Mouse (Mus musculus) neural tube, embryonic 15.5 days (tissue): ENCODE results near the gene Ndufaf8. TPM values are rescaled to one million over a fixed set of nuclear protein-coding genes. Genes with fewer than 3 reads are reported as not detected.

Experiments
- ATAC-seq: fragments of 200-750 bp; cut with Nextera tagmentation; 2 replicates; pipeline ENCODE4 v1.8.0; 2017; ENCODE audit warnings: mild to moderate bottlenecking, moderate TSS enrichment, moderate library complexity; ENCODE audit not compliant: low FRiP score
- H3K27ac ChIP-seq: fragments of 300-500 bp; sonication (generic); replicated peaks from 2 replicates; pipeline ENCODE4 v1.5.1; 2015; ENCODE audit warnings: mild to moderate bottlenecking, inconsistent platforms
- H3K27me3 ChIP-seq: fragments of 300-500 bp; sonication (generic); replicated peaks from 2 replicates; pipeline ENCODE4 v1.6.1; 2015; ENCODE audit warnings: inconsistent platforms
- H3K36me3 ChIP-seq: fragments of 300-500 bp; sonication (generic); 2 replicates; pipeline ENCODE4 v1.6.1; 2015; ENCODE audit warnings: inconsistent platforms
- H3K4me1 ChIP-seq: fragments of 300-500 bp; sonication (generic); 2 replicates; pipeline ENCODE4 v1.6.1; 2015; ENCODE audit warnings: inconsistent platforms
- H3K4me2 ChIP-seq: fragments of 300-500 bp; sonication (generic); 2 replicates; pipeline ENCODE4 v1.6.1; 2015; ENCODE audit warnings: inconsistent platforms, mild to moderate bottlenecking, moderate library complexity
- H3K4me3 ChIP-seq: fragments of 300-500 bp; sonication (generic); replicated peaks from 2 replicates; pipeline ENCODE4 v1.5.1; 2015; ENCODE audit warnings: mild to moderate bottlenecking, inconsistent platforms
- H3K9ac ChIP-seq: fragments of 300-500 bp; sonication (generic); replicated peaks from 2 replicates; pipeline ENCODE4 v1.6.1; 2015; ENCODE audit warnings: mild to moderate bottlenecking, inconsistent platforms
- H3K9me3 ChIP-seq: fragments of 300-500 bp; sonication (generic); replicated peaks from 2 replicates; pipeline ENCODE4 v1.6.1; 2016; ENCODE audit warnings: inconsistent platforms
- WGBS: fragments of 180-500 bp; shearing (Covaris S2); methylation state at CpG from one replicate; pipeline ENCODE4 v1.1.7; 2015; ENCODE audit warnings: mixed read lengths; 5-methylcytosine and 5-hydroxymethylcytosine counted together
- polyA plus RNA-seq: library from polyadenylated mRNA; unstranded; fragments of >200 nt; fragmentation: Nextera tagmentation; extraction: Ambion mirVana; gene quantifications from 2 replicates; pipeline ENCODE4 v1.2.1, GENCODE M21; 2015

Gene Ndufaf8
- 49.4 and 64.3 TPM in 2 replicates for polyA plus RNA-seq

DNA sequence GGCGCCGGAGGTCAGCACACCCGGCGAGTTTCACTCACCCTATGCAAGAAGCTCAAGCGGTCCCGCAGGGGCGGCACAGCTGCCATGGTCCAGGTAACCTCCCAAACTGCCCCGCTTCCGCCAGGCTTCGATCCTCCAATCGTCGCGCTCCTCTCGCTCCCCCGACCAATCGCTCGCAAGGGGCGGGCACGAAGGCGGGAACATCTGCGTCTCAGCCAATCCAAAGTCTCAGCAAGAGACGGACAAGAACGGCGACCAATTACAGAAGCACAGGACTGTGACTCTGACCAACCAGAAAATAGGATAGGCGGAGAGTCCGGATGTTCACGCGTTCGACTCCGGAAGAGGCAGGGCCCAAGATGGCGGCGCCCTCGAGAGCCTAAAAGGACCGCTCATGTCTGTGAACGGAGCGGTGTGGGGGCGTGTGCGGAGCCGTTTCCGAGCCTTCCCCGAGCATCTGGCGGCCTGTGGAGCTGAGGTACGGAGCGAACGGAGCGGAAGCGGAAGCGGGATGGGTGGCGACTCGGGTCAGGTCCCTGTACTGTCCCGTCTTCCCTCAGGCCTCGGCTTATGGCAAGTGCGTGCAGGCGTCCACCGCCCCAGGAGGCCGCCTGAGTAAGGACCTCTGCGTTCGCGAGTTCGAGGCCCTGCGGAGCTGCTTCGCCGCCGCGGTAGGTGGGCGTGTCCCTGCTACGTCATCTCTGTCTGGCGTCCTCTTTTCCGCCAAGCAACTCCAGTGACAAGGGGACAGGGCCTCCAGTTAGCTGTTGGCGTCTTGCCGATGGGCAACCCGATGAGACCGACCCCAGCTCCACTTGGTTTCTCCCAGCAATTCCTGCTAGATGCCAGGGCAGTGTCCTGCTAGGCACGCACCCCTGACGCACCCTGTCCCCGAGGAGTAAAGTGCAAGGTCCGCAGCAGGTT is at the start of gene Ndufaf8, which contains the start of gene Tepsin:
Ndufaf8 (plus strand) TSS at position 341 of the 924 bp plus-strand sequence.
Tepsin (minus strand) TSS at position 144 of the 924 bp plus-strand sequence.
- Histone ChIP-seq H3K36me3 (peaks cover 17% of the 10 kb centered on the region), H3K27ac (peak within 1 kb of the TSS; percentile 95), H3K4me3 (peak within 1 kb of the TSS; percentile 71), H3K9ac (peak within 1 kb of the TSS; percentile 78), H3K9me3 (no peaks in the 10 kb centered on the region), H3K4me2 (peak within 1 kb of the TSS; percentile 94), H3K4me1 (peaks cover 31% of the 10 kb centered on the region), H3K27me3 (no peaks in the 10 kb centered on the region)
- peak; percentile 96 for ATAC-seq
- under 1% methylated on average over 77 of the region's 77 CpGs for WGBS

DNA sequence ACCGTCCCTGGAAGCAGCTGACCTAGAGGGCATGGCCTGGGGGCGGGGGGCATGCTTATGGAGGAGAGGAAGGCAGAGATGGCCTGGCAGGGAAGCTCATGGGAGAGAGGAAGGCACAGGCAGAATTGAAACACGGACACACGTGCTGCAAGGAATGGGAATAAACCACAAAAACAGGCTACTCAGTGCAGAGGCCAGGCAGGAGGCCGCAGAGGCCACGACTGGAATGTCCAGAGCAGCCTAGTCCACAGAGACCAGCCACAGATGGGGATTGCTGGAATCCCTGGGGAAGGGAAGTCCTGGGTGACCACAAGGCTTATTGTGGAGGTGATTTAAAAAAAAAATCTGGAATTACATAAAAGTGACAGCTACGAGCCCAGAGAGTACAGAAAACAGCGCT is 49.7 kb upstream of the Ndufaf8 start:
- Histone ChIP-seq H3K4me1 (peaks cover 59% of the 10 kb centered on the region), H3K36me3 (no peaks in the 10 kb centered on the region), H3K27me3 (no peaks in the 10 kb centered on the region), H3K9me3 (no peaks in the 10 kb centered on the region), H3K9ac (no peak overlapping the region; the same call in 1 of the 2 replicates), H3K27ac (no peak overlapping the region), H3K4me3 (no peak overlapping the region), H3K4me2 (peak overlapping the region; percentile 72)
- no peak for ATAC-seq
- 85% methylated on average over 8 of the region's 8 CpGs for WGBS

DNA sequence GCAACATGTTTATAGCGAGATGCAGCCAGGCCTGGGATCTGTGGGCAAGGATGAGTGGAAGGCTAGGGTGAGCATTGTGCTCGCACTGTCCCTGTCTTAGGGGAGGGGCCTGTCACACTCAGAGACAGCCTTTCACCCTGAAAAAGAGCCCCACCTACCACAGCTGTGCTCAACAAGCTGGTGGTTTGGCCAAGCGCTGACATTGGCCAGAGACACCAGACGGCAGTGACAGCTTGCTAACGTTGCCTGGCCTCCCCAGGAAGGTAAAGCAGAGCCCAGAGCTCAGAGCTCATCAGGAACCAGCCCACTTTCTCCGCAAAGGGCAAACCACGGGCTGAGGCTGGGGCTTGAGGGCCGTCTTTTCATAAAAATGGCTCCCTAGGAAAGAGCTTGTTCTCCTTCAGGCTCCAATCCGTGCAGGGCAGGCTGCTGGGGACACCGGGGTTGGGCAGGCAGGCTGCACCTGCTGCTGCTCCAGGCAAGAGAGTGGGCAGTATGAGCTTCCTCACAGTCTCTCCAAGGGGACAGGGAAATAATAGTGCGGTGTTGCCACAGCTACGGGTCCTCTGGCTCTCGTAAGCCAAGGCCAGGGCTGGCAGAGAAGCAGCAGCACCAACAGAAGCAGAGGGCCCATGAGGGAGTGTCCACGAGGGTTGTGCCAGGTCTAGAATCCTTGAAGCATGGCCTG is 47.5 kb upstream of the Ndufaf8 start:
- 32% methylated on average over 14 of the region's 14 CpGs for WGBS
- no peak overlapping the region for H3K9ac ChIP-seq
- H3K36me3 ChIP-seq: no peaks in the 10 kb centered on the region
- no peaks in the 10 kb centered on the region for H3K9me3 ChIP-seq
- H3K27ac ChIP-seq: peak overlapping the region; percentile 63; the same call in 1 of the 2 replicates
- no peak overlapping the region for H3K4me2 ChIP-seq
- ATAC-seq: 0 out of 2 replicates have a peak, but pooled peaks have one; percentile 5
- H3K27me3 ChIP-seq: no peaks in the 10 kb centered on the region
- H3K4me3 ChIP-seq: no peak overlapping the region
- peaks cover 37% of the 10 kb centered on the region for H3K4me1 ChIP-seq

DNA sequence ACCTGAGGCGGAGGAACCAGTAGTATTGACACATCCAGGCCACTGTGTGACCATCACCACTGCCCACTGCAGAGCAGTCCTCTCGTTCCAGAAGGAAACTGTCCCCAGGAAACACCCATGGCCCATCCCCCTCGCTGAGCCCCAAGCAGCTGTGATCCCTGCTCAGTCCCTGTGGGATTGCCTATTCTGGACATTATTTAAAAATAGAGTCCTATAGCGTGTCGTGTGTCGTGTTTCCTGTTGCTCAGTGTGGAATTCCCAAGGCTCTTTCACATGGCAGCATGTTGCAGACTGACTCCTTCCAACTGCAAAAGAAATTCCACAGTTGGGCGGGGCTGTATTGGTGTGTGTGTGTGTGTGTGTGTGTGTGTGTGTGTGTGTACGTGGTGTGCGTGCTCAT is 46.5 kb upstream of the Ndufaf8 start:
- Histone ChIP-seq H3K27me3 (no peaks in the 10 kb centered on the region), H3K4me3 (no peak overlapping the region), H3K4me1 (peaks cover 33% of the 10 kb centered on the region), H3K36me3 (no peaks in the 10 kb centered on the region), H3K9ac (no peak overlapping the region), H3K9me3 (no peaks in the 10 kb centered on the region), H3K4me2 (no peak overlapping the region), H3K27ac (no peak overlapping the region)
- WGBS: 78% methylated on average over 9 of the region's 9 CpGs
- ATAC-seq: no peak

DNA sequence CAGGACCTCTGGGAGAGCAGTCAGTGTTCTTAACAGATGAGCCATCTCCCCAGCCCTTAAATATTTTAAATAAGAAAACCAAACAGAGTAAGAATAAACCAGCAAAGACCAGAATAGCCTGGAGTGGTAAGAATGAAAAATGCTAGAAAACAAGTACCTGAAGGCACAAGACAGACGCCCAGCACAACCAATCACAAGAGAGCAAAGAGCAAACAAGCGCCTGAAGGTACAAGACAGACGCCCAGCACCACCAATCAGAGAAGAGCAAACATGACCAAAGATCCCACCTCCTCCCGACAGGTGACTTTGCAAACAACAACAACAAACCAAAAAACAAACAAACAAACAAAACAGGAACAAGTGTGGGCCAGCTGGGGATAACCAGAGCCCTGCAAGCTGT is 44.9 kb upstream of the Ndufaf8 start:
- Histone ChIP-seq H3K4me2 (no peak overlapping the region), H3K9ac (no peak overlapping the region), H3K27ac (no peak overlapping the region), H3K4me1 (peaks cover 18% of the 10 kb centered on the region), H3K27me3 (no peaks in the 10 kb centered on the region), H3K36me3 (no peaks in the 10 kb centered on the region), H3K4me3 (no peak overlapping the region), H3K9me3 (no peaks in the 10 kb centered on the region)
- no peak for ATAC-seq
- 84% methylated on average over 4 of the region's 4 CpGs for WGBS

DNA sequence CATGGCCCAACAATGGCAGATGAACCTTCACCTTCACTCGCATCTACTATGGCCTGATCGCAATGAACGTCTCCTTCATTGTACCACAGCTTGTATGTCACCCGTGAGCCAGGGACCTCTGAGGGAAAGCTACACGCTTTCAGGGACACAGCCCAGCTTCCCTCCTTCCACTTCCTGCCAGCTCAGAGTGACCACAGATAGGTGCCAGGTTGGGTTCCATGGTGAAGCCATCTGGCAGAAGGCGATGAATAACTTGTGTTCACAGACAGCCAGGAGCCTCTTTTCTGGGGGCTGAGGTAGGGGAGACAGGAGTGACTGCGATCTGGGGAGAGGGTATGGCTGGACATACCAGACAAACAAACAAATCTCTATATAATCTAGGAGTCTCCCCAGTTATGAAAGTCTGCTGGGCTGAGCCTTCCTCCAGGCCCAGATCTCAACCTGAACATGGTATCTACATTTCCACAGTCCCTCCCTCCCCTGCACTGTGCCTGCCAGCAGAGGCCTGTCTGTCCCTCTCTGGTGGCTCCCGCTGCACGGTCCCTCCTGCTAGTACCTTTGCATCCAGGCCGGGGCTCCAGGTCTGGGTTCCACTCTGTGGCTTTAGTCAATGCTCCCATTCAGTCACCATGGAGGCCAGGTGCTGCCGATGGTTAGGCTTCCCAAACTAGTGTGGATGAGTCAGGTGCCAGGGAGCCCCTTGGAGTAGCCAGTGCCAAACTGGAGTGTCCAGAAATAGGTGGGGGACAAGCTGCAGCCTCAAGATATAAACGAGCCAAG is 42.6 kb upstream of the Ndufaf8 start:
- no peak for ATAC-seq
- Histone ChIP-seq H3K9me3 (no peaks in the 10 kb centered on the region), H3K9ac (no peak overlapping the region), H3K27me3 (no peaks in the 10 kb centered on the region), H3K4me2 (no peak overlapping the region), H3K4me1 (peaks cover 10% of the 10 kb centered on the region), H3K36me3 (no peaks in the 10 kb centered on the region), H3K4me3 (no peak overlapping the region), H3K27ac (no peak overlapping the region)
- 85% methylated on average over 12 of the region's 12 CpGs for WGBS

DNA sequence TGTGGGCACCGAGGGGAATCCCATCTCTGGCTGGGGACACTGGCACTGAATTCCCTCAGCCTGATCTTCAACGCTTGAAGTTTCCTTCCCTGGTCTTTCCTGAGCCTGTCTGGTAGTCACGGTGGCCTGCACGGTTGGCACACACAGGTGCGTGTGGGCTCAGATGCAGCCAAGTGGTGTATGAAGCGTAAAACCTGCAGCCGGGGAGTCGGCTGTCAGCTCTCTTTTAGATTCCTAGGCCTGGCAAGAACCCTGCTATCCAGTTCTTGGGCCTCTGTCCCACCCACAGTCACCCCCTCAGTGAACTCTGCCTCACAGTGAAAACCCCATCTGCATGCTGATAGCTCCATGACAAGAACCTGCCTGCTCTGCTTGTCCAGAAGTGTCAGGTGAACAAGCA is 38.1 kb upstream of the Ndufaf8 start:
- no peaks in the 10 kb centered on the region for H3K4me1 ChIP-seq
- peaks cover 11% of the 10 kb centered on the region for H3K36me3 ChIP-seq
- no peaks in the 10 kb centered on the region for H3K9me3 ChIP-seq
- H3K4me2 ChIP-seq: no peak overlapping the region
- no peak overlapping the region for H3K9ac ChIP-seq
- ATAC-seq: no peak
- H3K27me3 ChIP-seq: no peaks in the 10 kb centered on the region
- no peak overlapping the region for H3K4me3 ChIP-seq
- no peak overlapping the region for H3K27ac ChIP-seq
- WGBS: 79% methylated on average over 8 of the region's 8 CpGs

DNA sequence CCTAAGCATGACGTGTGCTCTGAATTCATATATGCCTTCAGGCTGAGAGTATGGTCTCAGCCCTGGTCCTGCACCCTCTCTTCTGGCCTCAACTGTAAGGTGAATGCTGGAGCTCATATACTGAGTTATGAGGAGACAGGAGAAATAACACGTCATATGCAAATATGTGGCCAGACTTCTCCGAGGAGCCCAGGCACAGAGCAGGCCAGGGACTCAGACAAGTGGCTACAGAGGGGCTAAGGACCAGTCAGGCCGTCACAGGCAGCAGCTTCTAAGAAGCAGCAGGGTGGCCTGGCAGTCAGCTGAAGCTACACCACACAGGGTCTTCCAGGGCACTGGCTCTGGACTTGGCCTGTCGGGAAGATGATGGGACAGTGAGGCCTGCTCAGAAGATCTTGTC is 35.4 kb upstream of the Ndufaf8 start:
- peaks cover 27% of the 10 kb centered on the region for H3K36me3 ChIP-seq
- 88% methylated on average over 5 of the region's 5 CpGs for WGBS
- ATAC-seq: no peak

DNA sequence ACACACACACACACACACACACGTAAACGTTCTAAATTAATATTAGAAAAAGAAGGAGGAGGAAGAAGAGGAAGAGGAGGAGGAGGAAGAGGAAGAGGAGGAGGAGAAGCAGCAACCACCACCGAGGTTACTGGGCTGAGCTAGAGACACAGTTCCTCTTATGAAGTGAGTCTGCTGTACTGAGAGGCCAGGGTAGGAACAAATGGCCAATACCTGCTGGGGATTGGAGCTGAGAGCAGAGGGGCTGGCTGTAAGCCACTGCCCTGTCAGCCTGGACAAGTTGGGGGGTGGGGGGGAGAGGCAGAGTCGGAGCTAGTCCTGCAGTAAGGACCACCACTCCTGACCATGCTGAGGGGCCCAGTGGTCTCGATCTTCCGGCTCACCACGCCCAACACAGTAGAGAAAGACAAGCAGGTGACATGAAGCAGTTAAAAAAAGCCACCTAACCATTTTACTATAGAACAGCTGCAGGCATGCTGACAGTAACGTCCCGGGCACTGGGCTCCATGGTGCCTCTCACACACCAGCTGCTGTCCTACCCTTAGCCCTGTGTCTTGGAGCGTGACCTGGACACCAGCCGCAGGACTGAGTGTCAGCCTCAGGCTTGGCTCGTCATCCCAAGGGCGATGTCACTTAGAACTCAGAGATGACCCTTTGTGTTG is 34.6 kb upstream of the Ndufaf8 start:
- no peak for ATAC-seq
- WGBS: 84% methylated on average over 11 of the region's 13 CpGs
- peaks cover 29% of the 10 kb centered on the region for H3K36me3 ChIP-seq

More for the DNA sequence above, 35.4 kb upstream of the Ndufaf8 start:
- Histone ChIP-seq H3K27ac (no peak overlapping the region), H3K4me1 (no peaks in the 10 kb centered on the region), H3K4me2 (no peak overlapping the region), H3K9ac (no peak overlapping the region), H3K4me3 (no peak overlapping the region), H3K9me3 (no peaks in the 10 kb centered on the region), H3K27me3 (no peaks in the 10 kb centered on the region)

DNA sequence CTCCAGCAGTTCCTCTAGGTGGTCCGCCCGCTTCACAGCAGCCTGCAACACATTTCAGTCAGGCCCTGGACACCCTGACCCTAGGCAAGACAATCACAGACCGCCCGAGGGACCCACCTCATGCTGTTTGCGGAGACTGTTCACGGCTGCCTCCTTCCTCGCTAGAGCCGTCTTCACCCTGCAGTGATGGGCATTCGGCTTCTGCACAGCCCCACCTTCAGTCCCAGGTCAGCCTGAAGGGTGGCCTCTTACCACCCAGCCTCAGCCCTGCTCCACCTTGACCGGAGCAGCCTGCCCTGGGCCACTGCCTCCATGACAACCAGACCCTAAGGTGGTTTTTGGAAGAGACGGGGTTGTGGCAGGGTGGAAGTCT is 34.1 kb upstream of the Ndufaf8 start:
- Histone ChIP-seq H3K27me3 (no peaks in the 10 kb centered on the region), H3K9me3 (no peaks in the 10 kb centered on the region), H3K27ac (no peak overlapping the region), H3K4me2 (no peak overlapping the region), H3K9ac (no peak overlapping the region), H3K36me3 (peaks cover 32% of the 10 kb centered on the region), H3K4me3 (no peak overlapping the region), H3K4me1 (peaks cover 5% of the 10 kb centered on the region)
- WGBS: 90% methylated on average over 11 of the region's 11 CpGs
- ATAC-seq: no peak

More for the DNA sequence above, 34.6 kb upstream of the Ndufaf8 start:
- H3K4me1 ChIP-seq: 0 out of 2 replicates have a peak, but pooled peaks cover under 1% of the 10 kb centered on the region
- H3K27me3 ChIP-seq: no peaks in the 10 kb centered on the region
- H3K27ac ChIP-seq: no peak overlapping the region
- H3K4me2 ChIP-seq: no peak overlapping the region
- no peaks in the 10 kb centered on the region for H3K9me3 ChIP-seq
- no peak overlapping the region for H3K9ac ChIP-seq
- H3K4me3 ChIP-seq: no peak overlapping the region

DNA sequence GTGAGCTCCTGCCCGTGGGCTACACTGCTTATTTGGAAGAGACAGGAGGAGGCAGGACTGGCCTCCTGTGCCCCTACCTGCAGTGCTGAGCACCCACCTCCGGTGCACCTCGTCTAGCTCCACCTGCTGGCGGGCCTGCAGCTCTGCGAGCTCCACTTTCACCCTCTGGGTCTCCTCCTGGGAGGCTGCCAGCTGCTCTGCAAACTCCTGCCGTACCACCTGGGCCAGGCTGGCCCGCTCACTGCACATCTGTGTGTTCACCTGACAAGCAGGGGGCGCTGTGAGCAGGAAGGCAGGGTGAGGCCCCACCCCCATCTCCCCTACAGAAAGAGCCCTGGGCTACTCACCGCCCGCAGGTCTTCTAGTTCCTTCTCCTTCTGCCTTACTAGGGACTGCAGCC is 33.4 kb upstream of the Ndufaf8 start:
- Histone ChIP-seq H3K4me3 (no peak overlapping the region), H3K4me2 (no peak overlapping the region), H3K9ac (no peak overlapping the region), H3K36me3 (peaks cover 36% of the 10 kb centered on the region), H3K27me3 (no peaks in the 10 kb centered on the region), H3K4me1 (peaks cover 6% of the 10 kb centered on the region), H3K27ac (no peak overlapping the region), H3K9me3 (no peaks in the 10 kb centered on the region)
- ATAC-seq: no peak
- 33% methylated on average over 10 of the region's 10 CpGs for WGBS
